Mouse (Mus musculus) G1E (cell line): ENCODE data around the gene Socs3.

Experiments
- GATA1 ChIP-seq: IDR thresholded peaks from 2 replicates; pipeline ENCODE4 v1.6.1; 2012; ENCODE audit warnings: borderline replicate concordance, low read length, inconsistent platforms, mixed read lengths
- POLR2AphosphoS5 ChIP-seq: IDR thresholded peaks from 2 replicates; pipeline ENCODE4 v1.6.1; 2012; ENCODE audit warnings: low read depth, low read length, inconsistent platforms; ENCODE audit not compliant: insufficient replicate concordance

DNA sequence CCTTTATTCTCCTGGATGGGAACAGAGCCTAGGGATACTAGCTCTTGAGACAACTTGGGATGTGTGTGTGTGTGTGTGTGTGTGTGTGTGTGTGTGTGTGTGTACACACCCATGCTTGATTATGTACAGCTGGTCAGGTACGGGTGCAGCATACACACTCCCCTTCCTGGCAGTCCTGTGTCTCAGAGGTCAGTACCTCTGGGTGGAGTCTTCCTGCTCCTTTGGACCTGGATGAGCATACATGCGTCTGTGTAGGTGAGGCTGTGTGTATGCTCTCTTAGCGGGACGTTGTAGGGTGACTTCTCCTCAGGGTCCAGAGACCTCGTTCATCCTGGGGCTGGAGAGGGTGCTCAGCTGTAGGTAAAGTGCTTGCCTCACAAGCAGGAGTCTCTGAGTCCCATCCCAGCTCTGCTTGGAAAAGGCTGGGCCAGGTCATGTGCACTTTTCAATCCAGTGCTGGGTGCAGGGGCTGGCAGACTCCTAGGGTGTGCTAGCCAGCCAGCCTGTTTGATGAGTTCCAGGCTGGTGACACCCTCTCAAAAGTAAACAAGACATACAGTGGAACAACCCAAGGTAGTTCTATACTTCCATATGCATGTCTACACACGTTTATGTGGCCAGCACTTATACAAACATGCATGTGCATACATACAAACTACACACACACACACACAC, 29.6 kb upstream of the Socs3 start:
- no peak for TF ChIP-seq GATA1
- TF ChIP-seq POLR2AphosphoS5, result no peak
